Mouse (Mus musculus): ENCODE results near the gene Ptpn11. TPM values are rescaled to one million over a fixed set of nuclear protein-coding genes. Genes with fewer than 3 reads are reported as not detected.
"Not testable (repeated sequence)": the region's sequence is repeated elsewhere in the genome, so short reads cannot be mapped to it uniquely, and the experiment has no call there.

The Ptpn11 gene
- polyA plus RNA-seq, 1 experiment from 2014 or later: 23.3 TPM

- Histone ChIP-seq H3K36me3 (ENCODE audit: control insufficient read depth, insufficient read depth, low read length) (no peaks in the 10 kb centered on the region), H3K4me3 (ENCODE audit: low read depth, low read length) (no peak overlapping the region), H3K27me3 (ENCODE audit: control insufficient read depth, insufficient read depth, low read length) (no peaks in the 10 kb centered on the region), H3K9ac (ENCODE audit: low read length) (no peak overlapping the region), H3K9me3 (ENCODE audit: control insufficient read depth, low read length) (no peaks in the 10 kb centered on the region), H3K4me2 (ENCODE audit: low read depth) (no peak overlapping the region), H3K4me1 (ENCODE audit: control insufficient read depth, insufficient read depth, low read length) (0 out of 2 replicates have a peak, but pooled peaks cover 2% of the 10 kb centered on the region), H3K27ac (ENCODE audit: low read depth, low read length) (no peak overlapping the region)
- no peak for DNase-seq (ENCODE audit: low spot score)
- ATAC-seq (ENCODE audit: insufficient read depth, low FRiP score, low TSS enrichment): no peak
- 91% methylated on average over 1 of the region's 1 CpGs for WGBS
Measured at GRCm38 (mm10) chr5:121219190-121219589, 28.0 kb upstream of the Ptpn11 start.

GRCm38 (mm10) chr5:121217313-121217634 is 26.1 kb upstream of the Ptpn11 start:
- no peak overlapping the region for H3K9ac ChIP-seq (ENCODE audit: low read length)
- no peak overlapping the region for H3K4me3 ChIP-seq (ENCODE audit: low read depth, low read length)
- ATAC-seq (ENCODE audit: insufficient read depth, low FRiP score, low TSS enrichment) (no peak), DNase-seq (ENCODE audit: low spot score) (no peak)
- H3K27me3 ChIP-seq (ENCODE audit: control insufficient read depth, insufficient read depth, low read length): no peaks in the 10 kb centered on the region
- H3K27ac ChIP-seq (ENCODE audit: low read depth, low read length): no peak overlapping the region
- H3K9me3 ChIP-seq (ENCODE audit: control insufficient read depth, low read length): no peaks in the 10 kb centered on the region
- no peak overlapping the region for H3K4me2 ChIP-seq (ENCODE audit: low read depth)
- H3K4me1 ChIP-seq (ENCODE audit: control insufficient read depth, insufficient read depth, low read length): no peaks in the 10 kb centered on the region
- peaks cover under 1% of the 10 kb centered on the region for H3K36me3 ChIP-seq (ENCODE audit: control insufficient read depth, insufficient read depth, low read length)
- 90% methylated on average over 2 of the region's 2 CpGs for WGBS

GRCm38 (mm10) chr5:121216584-121217312 is 25.6 kb upstream of the Ptpn11 start:
- not testable (repeated sequence) for H3K4me3 ChIP-seq (ENCODE audit: low read depth, low read length); H3K36me3 ChIP-seq (ENCODE audit: control insufficient read depth, insufficient read depth, low read length); H3K9me3 ChIP-seq (ENCODE audit: control insufficient read depth, low read length); DNase-seq (ENCODE audit: low spot score); H3K27ac ChIP-seq (ENCODE audit: low read depth, low read length); H3K4me1 ChIP-seq (ENCODE audit: control insufficient read depth, insufficient read depth, low read length); H3K27me3 ChIP-seq (ENCODE audit: control insufficient read depth, insufficient read depth, low read length); H3K9ac ChIP-seq (ENCODE audit: low read length); H3K4me2 ChIP-seq (ENCODE audit: low read depth); ATAC-seq (ENCODE audit: insufficient read depth, low FRiP score, low TSS enrichment)
- 88% methylated on average over 9 of the region's 9 CpGs for WGBS

- Histone ChIP-seq H3K27me3 (ENCODE audit: control insufficient read depth, insufficient read depth, low read length) (no peaks in the 10 kb centered on the region), H3K4me3 (ENCODE audit: low read depth, low read length) (no peak overlapping the region), H3K4me1 (ENCODE audit: control insufficient read depth, insufficient read depth, low read length) (no peaks in the 10 kb centered on the region), H3K27ac (ENCODE audit: low read depth, low read length) (no peak overlapping the region), H3K36me3 (ENCODE audit: control insufficient read depth, insufficient read depth, low read length) (peaks cover 7% of the 10 kb centered on the region), H3K9ac (ENCODE audit: low read length) (no peak overlapping the region), H3K9me3 (ENCODE audit: control insufficient read depth, low read length) (no peaks in the 10 kb centered on the region), H3K4me2 (ENCODE audit: low read depth) (no peak overlapping the region)
- DNase-seq (ENCODE audit: low spot score): no peak
- ATAC-seq (ENCODE audit: insufficient read depth, low FRiP score, low TSS enrichment): no peak
- WGBS: 83% methylated on average over 12 of the region's 12 CpGs
Measured at GRCm38 (mm10) chr5:121216126-121216446, 24.9 kb upstream of the Ptpn11 start.

GRCm38 (mm10) chr5:121215380-121216125 is 24.4 kb upstream of the Ptpn11 start:
- peaks cover 7% of the 10 kb centered on the region for H3K36me3 ChIP-seq (ENCODE audit: control insufficient read depth, insufficient read depth, low read length)
- no peak overlapping the region for H3K27ac ChIP-seq (ENCODE audit: low read depth, low read length)
- no peak overlapping the region for H3K9ac ChIP-seq (ENCODE audit: low read length)
- no peak overlapping the region for H3K4me3 ChIP-seq (ENCODE audit: low read depth, low read length)
- WGBS: 55% methylated on average over 13 of the region's 13 CpGs
- H3K4me1 ChIP-seq (ENCODE audit: control insufficient read depth, insufficient read depth, low read length): no peaks in the 10 kb centered on the region
- DNase-seq (ENCODE audit: low spot score) (peak; percentile 83), ATAC-seq (ENCODE audit: insufficient read depth, low FRiP score, low TSS enrichment) (no peak)
- no peaks in the 10 kb centered on the region for H3K27me3 ChIP-seq (ENCODE audit: control insufficient read depth, insufficient read depth, low read length)
- no peaks in the 10 kb centered on the region for H3K9me3 ChIP-seq (ENCODE audit: control insufficient read depth, low read length)
- H3K4me2 ChIP-seq (ENCODE audit: low read depth): no peak overlapping the region

GRCm38 (mm10) chr5:121214707-121215106 is 23.5 kb upstream of the Ptpn11 start:
- Histone ChIP-seq H3K27me3 (ENCODE audit: control insufficient read depth, insufficient read depth, low read length) (no peaks in the 10 kb centered on the region), H3K9ac (ENCODE audit: low read length) (no peak overlapping the region), H3K4me2 (ENCODE audit: low read depth) (no peak overlapping the region), H3K36me3 (ENCODE audit: control insufficient read depth, insufficient read depth, low read length) (peaks cover 9% of the 10 kb centered on the region), H3K4me1 (ENCODE audit: control insufficient read depth, insufficient read depth, low read length) (no peaks in the 10 kb centered on the region), H3K9me3 (ENCODE audit: control insufficient read depth, low read length) (no peaks in the 10 kb centered on the region), H3K4me3 (ENCODE audit: low read depth, low read length) (no peak overlapping the region), H3K27ac (ENCODE audit: low read depth, low read length) (no peak overlapping the region)
- DNase-seq (ENCODE audit: low spot score): no peak
- 61% methylated on average over 7 of the region's 7 CpGs for WGBS
- no peak for ATAC-seq (ENCODE audit: insufficient read depth, low FRiP score, low TSS enrichment)

GRCm38 (mm10) chr5:121212108-121212507 is 20.9 kb upstream of the Ptpn11 start:
- Histone ChIP-seq H3K27me3 (ENCODE audit: control insufficient read depth, insufficient read depth, low read length) (no peaks in the 10 kb centered on the region), H3K9me3 (ENCODE audit: control insufficient read depth, low read length) (no peaks in the 10 kb centered on the region), H3K27ac (ENCODE audit: low read depth, low read length) (no peak overlapping the region), H3K9ac (ENCODE audit: low read length) (no peak overlapping the region), H3K4me1 (ENCODE audit: control insufficient read depth, insufficient read depth, low read length) (no peaks in the 10 kb centered on the region; the same call in 1 of the 2 replicates), H3K4me2 (ENCODE audit: low read depth) (no peak overlapping the region), H3K4me3 (ENCODE audit: low read depth, low read length) (no peak overlapping the region), H3K36me3 (ENCODE audit: control insufficient read depth, insufficient read depth, low read length) (peaks cover 24% of the 10 kb centered on the region)
- DNase-seq (ENCODE audit: low spot score) (no peak), ATAC-seq (ENCODE audit: insufficient read depth, low FRiP score, low TSS enrichment) (no peak)
- 90% methylated on average over 6 of the region's 6 CpGs for WGBS

- DNase-seq (ENCODE audit: low spot score): no peak
- peaks cover 35% of the 10 kb centered on the region for H3K36me3 ChIP-seq (ENCODE audit: control insufficient read depth, insufficient read depth, low read length)
Measured at GRCm38 (mm10) chr5:121210601-121210924, 19.4 kb upstream of the Ptpn11 start.

More at GRCm38 (mm10) chr5:121210601-121210924, 19.4 kb upstream of the Ptpn11 start:
- WGBS: 91% methylated on average over 1 of the region's 1 CpGs
- Histone ChIP-seq H3K9me3 (ENCODE audit: control insufficient read depth, low read length) (no peaks in the 10 kb centered on the region), H3K4me1 (ENCODE audit: control insufficient read depth, insufficient read depth, low read length) (peaks cover 7% of the 10 kb centered on the region), H3K4me3 (ENCODE audit: low read depth, low read length) (no peak overlapping the region), H3K27me3 (ENCODE audit: control insufficient read depth, insufficient read depth, low read length) (no peaks in the 10 kb centered on the region), H3K27ac (ENCODE audit: low read depth, low read length) (no peak overlapping the region), H3K4me2 (ENCODE audit: low read depth) (no peak overlapping the region), H3K9ac (ENCODE audit: low read length) (no peak overlapping the region)
- ATAC-seq (ENCODE audit: insufficient read depth, low FRiP score, low TSS enrichment): no peak

All from neural tube, embryonic 11.5 days (tissue).